Mouse (Mus musculus) urinary bladder, adult 18-20 months (tissue): ENCODE measurements at regions not wholly inside any gene's neighbourhood (a gene's known extent, or its start where the extent isn't known, plus 50 kb on each side); places are given as distances from the start of the nearest gene placed in this dataset.
A peak's percentile ranks its signal among the peaks of the same experiment; 100 is the strongest.

Source experiments
- DNase-seq, 2 experiments: peaks; one replicate each; pipeline ENCODE4 v3.0.0; 2022; ENCODE audit warnings: low spot score in 2 of 2, mixed read lengths in 2 of 2

DNA sequence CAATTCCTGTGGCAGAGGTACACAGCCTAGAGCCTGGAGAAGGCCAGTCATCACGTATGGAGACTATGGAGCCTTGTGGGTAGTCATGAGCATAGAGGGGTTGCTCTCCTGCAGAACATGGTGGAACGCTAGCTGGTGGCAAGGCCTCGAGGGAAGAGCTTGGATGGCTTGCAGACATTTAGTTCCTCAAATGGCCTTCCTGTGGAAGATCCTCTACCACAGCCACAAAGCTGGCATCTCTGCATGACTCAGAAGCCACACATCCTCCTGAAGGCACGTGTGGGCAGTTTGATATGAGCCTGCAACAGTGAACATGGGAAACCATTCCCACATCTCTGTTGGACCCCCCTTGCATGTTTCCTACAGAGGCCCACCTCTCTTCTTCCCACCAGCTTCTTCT lies 547.9 kb upstream of the Lrrc6 start:
- DNase-seq, result no peak

DNA sequence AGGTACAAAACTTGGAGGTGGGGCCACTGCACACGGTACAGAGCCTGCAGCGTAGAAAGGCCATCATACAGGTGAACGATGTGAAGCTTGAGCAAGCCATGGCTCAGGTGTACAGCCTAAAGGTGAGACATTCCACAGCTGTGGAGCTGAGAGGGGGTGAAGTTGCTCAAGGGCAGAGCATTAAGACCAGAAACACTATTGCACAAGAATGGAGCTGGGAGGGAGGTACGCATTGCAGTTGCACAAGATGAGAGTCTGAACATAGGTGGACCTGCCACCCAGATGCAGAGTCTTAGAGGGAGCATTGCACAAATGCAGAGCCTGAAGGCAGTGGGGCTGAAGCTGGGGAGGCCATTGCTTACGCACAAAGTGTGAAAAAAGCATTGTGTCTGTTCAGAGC lies 547.4 kb upstream of the Lrrc6 start:
- no peak for DNase-seq

DNA sequence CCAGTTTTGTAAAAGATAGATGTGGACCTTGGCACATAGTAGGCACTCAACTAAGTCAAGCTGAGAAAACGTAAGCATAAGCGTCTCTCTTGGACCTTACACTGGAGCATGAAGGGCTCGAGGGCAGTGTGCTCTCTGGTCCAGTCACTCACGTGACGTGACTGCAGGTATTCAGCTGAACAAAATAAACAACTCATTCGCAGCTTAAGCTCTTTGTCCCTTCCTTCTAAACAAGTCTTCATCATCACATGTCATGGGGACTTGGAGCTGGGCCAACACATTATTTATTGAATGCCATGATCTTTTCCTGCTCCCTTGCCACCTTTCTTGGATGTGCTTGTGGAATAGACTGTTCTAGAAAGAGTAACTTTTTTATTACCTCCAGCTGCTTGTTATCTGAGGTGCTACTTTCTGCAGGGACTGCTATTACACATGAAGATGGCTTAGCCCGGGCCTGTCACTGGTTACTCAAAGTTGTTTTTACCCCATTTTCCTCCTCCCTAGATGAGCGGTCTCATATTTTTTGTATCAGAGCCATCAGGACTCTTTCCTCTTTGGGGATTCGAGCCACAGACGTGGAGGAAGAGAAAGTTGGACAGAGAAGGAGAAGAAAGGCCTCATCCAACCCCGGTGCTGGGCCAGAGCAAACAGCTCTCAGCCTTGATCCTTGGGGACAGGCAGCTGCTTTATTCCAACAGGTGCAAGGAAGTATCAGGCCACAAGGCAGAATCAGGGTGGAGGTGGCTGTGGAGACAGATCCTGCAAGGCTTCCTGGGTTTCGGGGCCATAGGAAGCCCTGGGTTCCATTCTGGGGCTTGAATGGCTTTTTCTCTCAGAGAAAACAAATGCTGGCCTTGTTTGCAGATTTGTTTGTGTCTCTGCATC lies 545.5 kb upstream of the Lrrc6 start:
- DNase-seq, result no peak

DNA sequence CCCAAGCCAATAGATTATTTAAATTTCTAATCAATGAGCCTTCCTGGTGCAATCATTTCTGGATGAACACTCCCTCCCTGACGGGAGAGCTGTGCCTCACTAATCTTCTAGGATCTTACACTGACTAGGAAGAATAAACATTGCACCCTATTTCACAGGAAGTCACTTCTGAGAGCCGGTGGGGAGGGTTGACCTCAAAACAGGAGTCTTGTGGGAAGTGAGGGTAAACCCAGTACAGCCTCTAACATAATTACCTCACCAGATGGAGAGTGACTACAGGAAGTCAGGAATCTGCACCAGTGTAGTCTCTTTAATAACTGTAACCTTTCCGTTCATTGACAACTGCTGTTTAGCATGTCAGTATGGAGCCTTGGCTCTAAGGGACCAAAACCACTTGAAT lies 544.6 kb upstream of the Lrrc6 start:
- no peak for DNase-seq

DNA sequence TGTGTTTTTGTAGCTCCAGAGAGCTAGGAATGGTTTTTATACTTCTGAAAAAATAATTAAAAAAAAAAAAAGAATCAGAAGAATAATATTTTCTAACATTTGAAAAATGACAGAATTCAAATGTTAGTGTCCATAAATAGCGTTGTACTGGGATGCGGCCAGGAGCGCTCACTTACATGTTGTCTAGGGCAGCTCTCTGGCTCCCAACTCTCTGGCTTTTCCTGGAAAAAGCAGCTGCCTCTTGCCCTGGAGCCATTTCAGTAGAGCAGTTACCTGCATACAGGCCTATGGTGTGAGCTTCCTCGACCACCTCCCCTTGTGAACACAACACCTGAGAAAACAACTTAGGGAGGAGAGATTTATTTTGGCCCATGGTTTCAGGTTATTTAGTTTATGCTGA lies 544.1 kb upstream of the Lrrc6 start:
- no peak for DNase-seq

DNA sequence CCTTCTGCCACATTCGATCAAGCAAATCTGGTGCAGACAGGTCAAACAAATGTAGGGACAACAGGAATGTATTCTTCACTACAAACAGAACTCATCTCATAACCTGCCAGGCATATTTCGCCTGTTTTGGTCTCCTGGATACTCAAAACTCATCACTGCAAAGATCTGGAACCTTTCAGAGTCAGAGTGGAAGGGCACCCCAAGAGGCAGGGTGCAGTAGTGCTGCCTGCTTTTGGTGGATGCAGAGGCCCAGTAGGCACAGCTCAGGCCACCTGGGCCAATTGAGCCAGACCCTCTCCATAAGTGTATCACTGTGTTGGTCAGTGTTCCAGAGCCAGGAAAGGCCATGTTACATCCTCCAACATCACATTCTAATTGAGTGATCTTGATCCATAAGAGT lies 541.4 kb upstream of the Lrrc6 start:
- DNase-seq, result no peak

DNA sequence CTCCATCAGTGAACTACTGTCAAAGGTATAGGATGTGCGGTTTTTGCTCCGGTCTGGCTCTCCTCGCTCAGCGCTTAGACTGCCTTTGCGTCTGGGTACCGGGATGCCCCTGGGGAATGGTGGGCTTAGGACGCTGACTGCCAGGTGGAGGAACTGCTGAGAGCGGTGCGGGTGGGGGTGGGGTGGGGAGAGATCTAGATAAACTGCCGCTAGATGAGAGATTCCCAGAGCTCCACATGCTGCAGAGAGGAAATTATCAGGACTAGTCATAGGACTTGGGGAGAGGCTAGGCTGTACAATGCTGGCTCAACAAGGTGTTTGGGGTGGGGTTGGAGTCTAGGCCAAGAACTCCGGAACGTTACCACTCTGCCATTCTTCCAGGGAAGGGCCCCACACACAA lies 539.5 kb upstream of the Lrrc6 start:
- no peak for DNase-seq

DNA sequence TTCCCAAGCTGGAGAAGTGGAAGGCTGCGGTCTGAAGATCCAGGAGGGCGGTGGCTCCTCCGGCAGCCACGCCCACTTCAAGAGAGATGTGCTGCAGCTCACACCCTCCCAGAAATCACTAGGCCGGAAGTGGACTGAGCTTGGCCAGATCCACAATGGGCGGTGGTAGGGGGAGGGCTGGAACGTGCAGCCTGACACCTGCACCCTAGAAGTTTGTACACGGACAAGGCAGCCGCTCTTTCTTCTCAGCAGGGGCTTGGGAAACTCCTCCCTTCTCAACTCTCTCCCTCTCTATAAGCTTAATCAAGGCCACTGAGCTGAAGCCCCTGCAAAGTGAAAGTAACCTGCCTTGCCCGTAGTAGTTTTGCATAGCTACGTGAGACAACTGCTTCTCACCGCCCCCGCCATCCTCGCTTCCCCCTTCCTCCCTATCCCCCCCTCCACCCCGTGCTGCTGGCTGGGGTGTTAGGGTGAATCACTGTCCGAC lies 538.8 kb upstream of the Lrrc6 start:
- peak; percentile 48 to 72 for DNase-seq

DNA sequence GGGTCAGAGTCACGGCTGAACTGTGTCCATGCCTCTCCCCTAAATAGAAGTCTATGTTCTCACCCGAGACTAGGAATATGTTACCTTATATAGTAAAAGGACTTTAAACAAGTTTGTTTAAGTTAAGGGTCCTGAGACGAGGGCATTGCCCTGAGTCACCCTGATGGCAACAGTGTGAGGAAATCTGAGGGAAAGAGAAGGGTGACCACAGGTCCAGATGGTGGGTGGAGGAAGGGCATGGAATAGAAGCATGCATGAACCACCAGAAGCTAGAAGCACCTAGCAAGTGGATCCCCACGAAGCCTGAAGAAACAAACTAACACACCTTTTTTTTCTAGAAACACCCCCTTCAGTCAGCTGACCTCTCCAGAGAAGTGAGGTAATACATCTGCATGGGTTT lies 536.9 kb upstream of the Lrrc6 start:
- DNase-seq, result no peak

DNA sequence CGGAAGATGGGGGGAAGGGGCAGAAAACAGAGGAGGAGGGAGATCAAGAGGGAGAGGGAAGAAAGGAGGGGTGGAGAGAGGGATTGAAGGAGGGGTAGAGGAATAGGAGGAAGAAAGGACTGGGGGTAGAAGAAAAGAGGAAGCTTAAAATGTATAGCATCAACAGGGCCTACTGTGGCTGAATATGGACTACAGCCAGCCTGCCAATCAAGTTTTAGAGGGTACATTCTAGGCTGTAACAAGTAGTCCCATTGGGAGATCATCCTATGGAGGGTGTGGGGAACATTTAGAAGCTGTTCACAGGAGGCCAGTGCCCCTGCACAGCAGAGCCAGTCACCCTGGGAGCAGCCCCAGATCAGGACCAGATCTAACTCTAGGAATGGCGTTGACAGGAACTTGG lies 535.6 kb upstream of the Lrrc6 start:
- DNase-seq, result no peak

DNA sequence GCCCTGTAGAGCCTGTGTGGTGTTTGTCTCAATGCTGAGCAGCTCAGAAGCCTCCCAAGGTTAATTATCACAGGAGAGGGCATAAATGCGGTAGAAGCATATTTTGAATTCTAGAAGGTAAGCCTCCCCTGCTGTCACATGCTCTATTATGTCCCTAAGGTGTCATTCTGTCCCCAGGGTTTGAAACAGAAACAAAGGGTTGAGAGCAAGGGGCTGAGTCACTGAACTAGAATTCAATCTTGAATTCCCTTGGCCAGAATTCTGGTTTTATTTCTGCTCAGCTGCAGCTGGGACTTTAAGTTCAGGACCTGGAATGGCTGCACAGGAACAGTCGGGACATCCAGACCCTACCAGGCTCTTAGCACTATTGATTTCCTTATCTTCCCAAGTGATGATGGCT lies 533.2 kb upstream of the Lrrc6 start:
- no peak for DNase-seq

DNA sequence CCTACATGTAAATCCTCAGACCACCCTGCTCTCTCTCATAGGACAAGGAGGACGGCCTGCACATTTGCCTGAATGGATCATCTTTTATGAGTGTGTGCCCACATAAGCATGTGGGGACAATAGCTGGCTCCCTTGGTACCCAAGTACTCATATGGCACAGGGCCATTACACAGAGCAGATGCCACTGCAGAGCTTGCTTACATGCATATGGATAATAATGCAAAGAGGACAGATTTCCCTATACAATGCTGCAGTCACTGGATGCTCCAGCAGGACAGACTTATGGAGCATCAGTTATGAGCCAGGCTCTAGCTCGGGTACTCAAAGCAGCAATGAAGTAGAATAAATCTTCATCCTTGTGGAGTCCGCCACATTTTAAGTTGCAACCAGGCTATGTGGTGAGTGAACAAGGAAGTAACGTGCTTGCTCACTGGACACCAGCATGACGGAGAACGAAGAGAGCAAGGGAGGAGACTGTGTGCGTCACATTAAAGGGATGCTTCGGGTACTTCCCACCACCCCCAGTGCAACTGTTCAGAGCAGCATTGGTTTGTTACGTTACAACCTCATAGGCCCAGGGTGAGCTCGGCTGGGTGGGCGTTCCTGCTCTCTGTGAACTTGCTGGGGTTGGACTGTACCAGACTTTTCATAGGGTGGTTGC lies 531.3 kb upstream of the Lrrc6 start:
- no peak for DNase-seq

DNA sequence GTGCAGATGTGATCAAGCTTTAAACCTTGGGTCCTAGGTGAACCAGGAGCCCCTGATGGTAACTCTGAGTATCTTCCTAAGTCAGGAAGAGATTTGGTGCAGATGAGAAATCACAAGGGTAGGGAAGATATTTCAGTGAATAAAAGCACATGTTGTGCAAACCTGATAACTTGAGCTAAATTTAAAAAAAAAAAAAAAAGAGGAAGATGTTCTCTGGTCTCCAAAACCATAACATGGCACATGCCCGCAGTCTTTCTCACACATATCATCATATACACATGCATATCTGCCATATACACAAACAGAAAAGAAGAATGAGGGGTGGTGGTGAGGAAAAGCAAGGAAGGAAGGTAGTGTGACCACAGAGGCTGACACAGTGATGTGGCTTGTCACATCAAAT lies 530.3 kb upstream of the Lrrc6 start:
- DNase-seq, result no peak

DNA sequence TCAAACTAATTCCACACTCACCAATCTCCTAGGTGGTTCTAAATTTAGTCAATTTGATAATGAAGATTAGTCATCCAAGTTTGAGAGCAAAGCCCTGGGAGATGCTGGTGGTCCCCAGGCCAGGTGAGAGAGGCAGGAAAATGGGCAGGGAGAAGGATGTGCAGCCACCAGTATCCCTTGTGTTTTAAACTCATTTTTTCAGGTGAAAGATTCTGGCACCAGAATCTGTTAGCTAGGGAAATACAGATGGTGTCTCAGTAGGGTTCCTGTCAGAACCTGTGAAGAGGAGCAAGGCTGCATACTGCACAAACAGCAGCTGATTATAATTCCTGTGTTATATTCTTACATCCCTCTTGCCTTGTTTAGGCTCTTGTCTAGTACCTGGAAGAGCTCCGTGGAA lies 527.5 kb upstream of the Lrrc6 start:
- DNase-seq, result no peak

DNA sequence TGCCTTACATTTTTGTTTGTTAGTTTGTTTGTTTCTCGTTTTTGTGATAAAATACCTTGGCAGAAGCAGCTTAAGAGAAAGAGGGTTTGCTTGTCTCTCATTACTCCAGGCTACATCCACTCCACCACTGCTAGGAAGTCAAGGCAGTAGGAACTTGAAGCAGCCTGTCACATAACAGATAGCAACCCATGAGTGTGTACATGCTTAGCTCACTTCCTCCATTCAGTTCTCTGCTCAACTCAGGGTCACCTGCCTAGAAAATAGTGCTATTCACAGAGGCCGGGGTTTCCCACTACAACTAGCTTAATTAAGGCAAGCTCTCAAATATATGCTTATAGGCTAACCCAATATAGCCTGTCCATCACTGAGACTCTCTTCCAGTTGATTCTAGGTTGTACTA lies 527.0 kb upstream of the Lrrc6 start:
- DNase-seq, result no peak

DNA sequence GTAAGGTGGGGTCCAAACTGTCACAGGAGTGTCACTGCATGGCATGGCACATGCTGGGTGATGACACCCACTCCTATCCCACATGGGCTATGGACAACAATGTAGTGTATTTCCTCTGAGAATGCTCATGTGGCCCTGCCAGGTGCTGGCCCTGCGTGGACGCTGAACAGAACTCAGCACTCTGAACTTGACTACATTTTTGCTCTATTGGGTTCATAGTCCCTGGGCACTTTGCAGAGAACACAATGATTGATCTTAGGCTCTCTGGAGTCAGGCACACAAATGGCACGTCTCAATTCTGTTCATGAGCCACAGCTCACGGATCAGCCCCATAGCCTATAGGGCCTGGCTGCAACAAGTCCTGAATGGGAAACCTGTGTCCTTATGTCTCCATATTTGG lies 525.0 kb upstream of the Lrrc6 start:
- DNase-seq, result no peak

DNA sequence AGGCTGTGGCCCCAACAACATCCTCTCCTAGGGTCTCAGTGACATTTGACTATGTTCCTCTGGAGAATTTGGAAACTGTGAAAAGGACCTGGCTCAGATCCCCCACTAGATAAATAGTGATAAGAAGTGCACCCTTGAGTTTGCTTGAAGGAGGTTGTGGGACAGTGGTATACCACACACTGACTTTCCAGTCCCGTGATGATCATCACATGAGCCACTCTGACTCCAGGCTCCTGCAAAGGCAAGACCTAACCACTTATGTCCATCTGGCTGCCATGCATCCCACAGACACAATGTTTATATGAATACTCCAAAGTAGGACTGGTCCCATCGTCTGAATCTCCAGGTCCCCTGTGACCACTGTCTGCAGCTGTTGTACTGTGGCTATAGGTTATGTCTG lies 523.7 kb upstream of the Lrrc6 start:
- no peak for DNase-seq

DNA sequence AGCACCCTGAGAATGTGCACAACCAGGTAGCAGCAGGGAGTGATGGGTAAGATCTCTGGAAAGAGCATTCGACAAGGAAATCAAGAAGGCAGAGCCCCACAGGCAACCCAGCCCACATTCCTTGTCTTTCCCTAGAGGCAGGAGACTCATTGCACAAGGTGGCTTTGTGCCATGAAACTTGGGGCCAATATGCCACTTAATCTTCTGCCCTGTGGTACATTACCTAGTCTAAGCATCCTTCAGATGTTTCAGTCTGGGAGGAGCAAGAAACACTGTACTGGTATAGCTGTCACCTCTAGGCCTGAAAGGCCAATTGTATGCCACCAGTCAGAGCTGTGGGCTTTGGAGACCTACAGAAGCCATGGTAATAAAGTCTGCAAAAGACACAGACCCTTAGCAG lies 522.4 kb upstream of the Lrrc6 start:
- no peak for DNase-seq

DNA sequence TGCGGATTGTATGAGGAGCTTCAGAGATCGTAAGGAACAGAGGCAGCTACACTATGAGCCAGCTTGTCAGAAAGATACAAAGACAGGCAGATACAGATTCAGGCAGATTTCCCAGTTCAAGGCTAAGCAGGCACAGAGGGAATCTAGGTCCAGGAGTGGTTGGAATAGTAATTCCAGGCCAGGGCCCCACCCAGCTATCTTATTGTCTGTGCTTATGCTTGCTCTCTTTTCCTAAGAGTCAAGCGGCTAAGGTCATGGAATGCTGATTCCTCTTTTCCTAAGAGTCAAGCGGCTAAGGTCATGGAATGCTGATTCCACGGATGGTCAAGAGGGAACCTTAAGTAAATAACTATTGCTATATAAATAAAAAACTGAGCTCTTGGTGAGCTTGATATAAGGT lies 520.7 kb upstream of the Lrrc6 start:
- no peak for DNase-seq

DNA sequence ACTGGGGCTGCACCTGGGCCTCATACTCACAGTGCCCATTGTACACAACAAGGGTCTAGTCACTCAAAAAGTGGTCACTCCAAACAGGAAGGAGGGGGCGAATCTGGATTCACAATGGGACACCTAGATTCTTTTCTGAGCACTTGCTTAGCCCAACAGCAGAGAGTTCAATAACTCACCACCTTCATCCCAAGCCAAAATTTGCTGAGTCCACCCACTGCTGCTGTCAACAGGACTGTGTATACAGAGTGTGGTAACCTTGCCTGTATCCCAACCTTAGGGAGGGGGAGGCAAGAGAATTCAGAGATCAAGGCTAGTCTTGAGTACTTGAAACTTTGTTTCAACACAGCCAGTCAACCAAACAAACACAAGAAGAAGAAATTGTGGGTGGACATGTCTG lies 519.2 kb upstream of the Lrrc6 start:
- no peak for DNase-seq

DNA sequence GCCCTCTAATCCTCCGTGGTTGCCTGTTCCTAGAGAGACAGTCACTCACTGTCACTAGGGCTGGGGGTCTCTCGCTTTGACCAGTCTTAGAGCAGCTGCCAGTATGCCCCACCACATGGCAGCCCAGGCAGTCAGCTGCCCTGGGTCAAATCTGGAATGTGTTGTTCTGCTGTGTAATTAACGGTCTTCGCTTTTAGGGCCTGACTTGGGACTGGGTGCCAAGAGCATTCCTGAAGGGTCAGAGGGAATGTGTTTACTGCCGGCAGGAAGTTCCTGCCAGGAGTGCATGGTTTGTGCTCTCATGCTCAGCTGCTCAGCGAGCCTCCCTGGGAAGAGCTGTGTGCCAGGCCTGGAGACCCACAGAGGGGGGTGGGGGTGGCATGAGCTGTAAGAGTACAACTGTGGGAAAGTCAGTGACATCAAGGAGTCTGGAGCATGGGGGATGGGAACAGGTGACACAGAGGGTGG lies 518.5 kb upstream of the Lrrc6 start:
- DNase-seq, result no peak
